Mouse (Mus musculus): Measurements from ENCODE around the gene Mctp1.

- TF ChIP-seq CTCF (IDR thresholded peaks at IDR 0.05; ENCODE audit: control insufficient read depth, insufficient read depth, low read length) (no peak), POLR2A (IDR thresholded peaks at IDR 0.05; ENCODE audit: borderline replicate concordance, control insufficient read depth, low read depth, low read length) (no peak)
Observed at GRCm38 (mm10) chr13:76609425-76609824, 225.1 kb downstream of the Mctp1 start.
